Mouse (Mus musculus) layer of hippocampus, adult 2 months (tissue): ENCODE results near the gene Gja1. TPM values are rescaled to one million over a fixed set of nuclear protein-coding genes. Genes with fewer than 3 reads are reported as not detected.
A peak's percentile ranks its signal among the peaks of the same experiment; 100 is the strongest.

ENCODE experiments used
- DNase-seq, 2 experiments: peaks; one replicate each; pipeline ENCODE4 v3.0.0; 2022; ENCODE audit warnings: low spot score in 2 of 2
- H3K27ac ChIP-seq: fragments of 200-600 bp; 2 replicates; pipeline ENCODE4 v1.8.1; 2022
- H3K4me3 ChIP-seq: fragments of 200-600 bp; 2 replicates; pipeline ENCODE4 v1.8.1; 2022; ENCODE audit warnings: mild to moderate bottlenecking
- CTCF ChIP-seq: fragments of 200-600 bp; conservative IDR thresholded peaks from 2 replicates; pipeline ENCODE4 v1.8.1; 2022; ENCODE audit warnings: antibody characterized with exemption, mild to moderate bottlenecking, moderate library complexity
- total RNA-seq, 2 experiments: library from RNA; stranded (reverse); gene quantifications; 2 replicates each; pipeline ENCODE4 v1.2.3; 2021

Gene Gja1
- total RNA-seq, 2 experiments from 2014 or later: 264 to 269 TPM

GRCm38 (mm10) chr10:56426369-56426768 is 49.2 kb downstream of the Gja1 start:
- Histone ChIP-seq H3K4me3 (no peak overlapping the region), H3K27ac (no peak overlapping the region)
- no peak for TF ChIP-seq CTCF
- no peak for DNase-seq

DNA sequence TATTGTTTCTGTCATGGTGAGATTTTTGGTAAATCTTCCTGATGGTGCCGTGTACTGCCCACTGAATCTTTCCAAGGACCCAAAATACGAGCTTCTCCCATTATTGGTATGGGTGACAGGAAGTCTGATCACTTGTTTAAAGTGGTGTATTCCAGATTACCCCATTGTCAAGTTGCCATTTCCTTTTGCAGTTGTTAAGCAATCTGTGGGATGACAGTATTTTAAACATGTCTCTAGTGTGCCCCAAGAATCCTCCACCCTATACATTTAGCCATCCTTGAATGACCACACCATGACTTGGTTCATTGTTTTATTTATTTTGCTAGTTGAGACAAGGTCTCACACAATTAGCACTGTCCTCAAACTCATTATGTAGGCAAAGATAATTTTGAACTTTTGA is 50.3 kb downstream of the Gja1 start:
- no peak for TF ChIP-seq CTCF
- no peak overlapping the region for H3K4me3 ChIP-seq
- H3K27ac ChIP-seq: no peak overlapping the region
- DNase-seq: no peak

GRCm38 (mm10) chr10:56427827-56428226 is 50.7 kb downstream of the Gja1 start:
- Histone ChIP-seq H3K4me3 (no peak overlapping the region), H3K27ac (no peak overlapping the region)
- TF ChIP-seq CTCF: no peak
- no peak for DNase-seq

DNA sequence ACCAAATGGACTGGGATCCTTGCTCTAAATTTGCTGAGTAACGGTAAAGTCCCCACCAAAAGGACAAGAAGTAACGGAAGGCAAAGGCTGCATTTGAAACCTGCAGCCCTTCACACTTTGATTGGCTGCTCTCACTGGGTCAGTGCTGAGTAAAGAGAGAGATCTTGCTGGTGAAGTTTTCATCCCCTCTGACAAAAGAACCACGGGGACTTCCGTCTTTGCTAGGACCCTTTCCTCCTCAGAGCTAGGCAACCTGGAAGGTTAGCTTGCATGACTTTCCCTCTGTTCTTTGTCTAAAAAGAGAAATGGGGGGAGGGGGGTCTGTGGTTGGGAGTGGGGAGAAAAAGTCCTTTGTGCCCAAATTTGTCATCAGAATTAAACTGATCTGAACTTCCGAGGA is 51.9 kb downstream of the Gja1 start:
- Histone ChIP-seq H3K27ac (no peak overlapping the region), H3K4me3 (no peak overlapping the region)
- TF ChIP-seq CTCF: no peak
- no peak for DNase-seq

DNA sequence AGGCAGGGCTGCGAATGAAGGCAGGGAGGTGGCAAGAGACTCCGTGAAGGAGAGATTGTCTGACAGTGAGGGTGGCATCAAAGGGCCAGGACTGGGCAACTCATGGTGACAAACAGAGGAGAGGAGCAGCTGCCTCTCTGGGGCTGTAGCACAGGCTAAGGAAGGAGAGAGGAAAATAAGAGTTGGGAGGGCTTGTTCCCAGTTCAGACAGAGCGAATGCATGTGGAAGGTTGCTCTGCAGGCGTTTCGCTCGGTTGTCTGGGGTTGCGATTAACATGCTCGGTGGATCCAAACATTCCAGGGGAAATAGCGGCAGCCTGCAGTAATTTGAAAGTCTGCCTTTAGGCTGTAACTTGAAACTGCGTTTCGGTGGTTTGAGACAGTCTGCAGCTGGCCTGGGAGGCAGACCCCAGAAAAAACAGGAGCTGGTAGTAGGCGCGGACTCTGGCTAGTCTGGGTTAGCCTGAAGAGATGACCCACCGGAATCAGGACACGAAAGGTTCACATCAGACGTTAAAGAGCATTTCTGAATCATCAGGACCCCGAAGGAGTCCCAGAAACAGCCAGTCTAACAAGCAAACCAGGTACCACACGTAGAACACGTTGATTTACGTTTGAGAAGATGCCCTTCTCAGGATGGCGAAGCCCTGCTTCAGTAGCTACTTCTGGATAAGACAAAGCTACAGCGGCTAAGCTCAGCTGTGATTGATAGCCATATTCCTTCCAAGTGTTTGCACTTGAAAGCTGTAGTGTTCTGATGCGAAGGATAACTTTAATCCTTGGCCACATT is 54.7 kb downstream of the Gja1 start:
- peak in 1 of 2 experiments; percentile 11 for DNase-seq
- TF ChIP-seq CTCF: no peak
- H3K27ac ChIP-seq: no peak overlapping the region
- peak overlapping the region; percentile 45 for H3K4me3 ChIP-seq

- Histone ChIP-seq H3K4me3 (no peak overlapping the region), H3K27ac (no peak overlapping the region)
- no peak for TF ChIP-seq CTCF
- no peak for DNase-seq
Observed at GRCm38 (mm10) chr10:56432390-56432709, 55.2 kb downstream of the Gja1 start.

GRCm38 (mm10) chr10:56437290-56437689 is 60.2 kb downstream of the Gja1 start:
- H3K4me3 ChIP-seq: no peak overlapping the region
- no peak for TF ChIP-seq CTCF
- no peak overlapping the region for H3K27ac ChIP-seq
- no peak for DNase-seq

GRCm38 (mm10) chr10:56439638-56440037 is 62.5 kb downstream of the Gja1 start:
- no peak for DNase-seq

DNA sequence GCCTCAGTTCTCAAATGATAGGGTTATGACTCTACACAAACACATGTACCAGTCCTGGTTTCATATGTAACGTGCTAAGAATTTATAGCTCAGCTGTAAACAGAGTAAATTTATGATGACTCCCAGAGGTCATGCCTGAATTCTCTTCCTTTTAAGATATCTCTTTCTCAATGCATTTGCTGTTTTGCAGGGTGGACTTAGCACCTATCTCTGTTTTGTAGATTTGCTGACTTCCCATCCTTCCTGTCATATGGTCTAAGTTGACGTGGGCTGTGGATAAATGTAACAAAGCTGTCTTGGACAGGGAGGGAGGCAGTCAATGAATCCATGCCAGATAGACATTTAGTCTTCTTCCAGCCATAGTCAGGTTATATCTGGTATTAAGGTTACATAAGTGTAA is 67.3 kb downstream of the Gja1 start:
- DNase-seq: no peak
- H3K4me3 ChIP-seq: no peak overlapping the region
- no peak for TF ChIP-seq CTCF
- no peak overlapping the region for H3K27ac ChIP-seq

More at GRCm38 (mm10) chr10:56439638-56440037, 62.5 kb downstream of the Gja1 start:
- H3K4me3 ChIP-seq: no peak overlapping the region
- H3K27ac ChIP-seq: no peak overlapping the region
- no peak for TF ChIP-seq CTCF

DNA sequence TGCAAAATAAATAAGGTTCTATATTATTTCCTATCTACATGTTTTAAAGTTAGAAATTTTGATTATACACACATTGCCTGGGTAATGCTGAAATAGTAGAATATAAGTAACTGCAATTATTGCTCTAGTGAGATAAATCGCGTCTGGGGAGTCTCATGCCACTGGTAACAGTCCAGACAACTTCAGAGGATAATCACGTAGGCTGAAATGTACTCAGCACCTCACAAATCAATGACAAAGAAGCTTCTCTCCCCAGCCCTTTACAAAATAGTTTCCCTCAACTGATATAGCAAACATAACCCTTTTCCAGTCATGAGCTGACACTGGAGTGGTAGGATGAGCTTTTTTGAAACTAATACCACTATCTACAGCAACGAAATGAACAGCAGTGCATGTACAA is 71.9 kb downstream of the Gja1 start:
- Histone ChIP-seq H3K4me3 (no peak overlapping the region), H3K27ac (no peak overlapping the region)
- TF ChIP-seq CTCF: no peak
- DNase-seq: no peak

Other genes starting within 250 kb of the Gja1 start
- 1 to 10 TPM; 8.9 to 9.8 TPM for gene Tbc1d32, start 148.6 kb upstream of the Gja1 start, total RNA-seq